Mouse (Mus musculus): Measurements from ENCODE around the gene Saal1. TPM values are rescaled to one million over a fixed set of nuclear protein-coding genes. Genes with fewer than 3 reads are reported as not detected.

Saal1 gene
- 4.9 and 6.1 TPM in 2 replicates for polyA plus RNA-seq (2012; rRNA removed)

DNA sequence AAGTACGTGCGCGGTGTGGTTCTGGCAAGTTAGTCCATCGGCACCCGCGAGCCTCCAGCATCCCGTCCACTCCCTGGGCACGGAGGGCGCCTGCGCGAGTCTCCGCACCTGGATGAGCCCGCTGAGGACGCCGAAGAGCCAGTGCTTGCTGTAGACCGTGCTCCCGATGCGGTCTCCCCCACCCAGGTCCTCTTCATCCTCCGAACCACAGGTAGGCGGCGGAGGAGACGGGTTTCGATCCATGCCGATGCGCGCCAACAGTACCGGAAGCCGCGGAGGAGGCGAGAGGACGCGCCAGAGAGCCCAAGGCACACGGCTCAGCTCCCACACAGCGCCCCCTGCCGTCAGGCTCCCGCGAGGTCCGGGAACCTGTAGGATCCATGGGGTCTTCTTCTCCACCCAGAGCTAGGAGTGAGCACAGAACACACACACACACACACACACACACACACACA is at the start of gene Saal1:
Saal1 (minus strand) TSS at position 291 of the 455 bp plus-strand sequence.

DNA sequence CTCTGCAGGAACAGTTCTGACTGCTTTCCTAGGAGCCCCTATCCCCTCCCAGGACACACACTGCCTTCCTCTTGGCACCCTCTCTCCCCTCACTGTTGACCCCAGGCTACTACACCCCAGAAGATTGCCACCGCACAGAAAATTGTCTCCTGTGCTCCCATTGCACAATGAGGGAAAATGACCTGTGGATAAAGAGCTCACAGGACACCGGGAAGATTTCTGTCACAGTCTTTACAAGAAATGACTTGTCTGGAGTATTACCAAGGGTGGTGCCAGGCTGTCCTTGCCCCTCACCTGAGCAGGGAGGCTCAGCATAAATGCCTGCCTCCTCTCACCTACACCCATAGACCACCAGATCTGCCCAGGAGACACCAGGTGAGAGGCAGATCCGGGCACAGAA is 41.0 kb upstream of the Saal1 start, which contains the start of gene Saa2:
Saa2 (plus strand) TSS at position 301 of the 400 bp plus-strand sequence.

DNA sequence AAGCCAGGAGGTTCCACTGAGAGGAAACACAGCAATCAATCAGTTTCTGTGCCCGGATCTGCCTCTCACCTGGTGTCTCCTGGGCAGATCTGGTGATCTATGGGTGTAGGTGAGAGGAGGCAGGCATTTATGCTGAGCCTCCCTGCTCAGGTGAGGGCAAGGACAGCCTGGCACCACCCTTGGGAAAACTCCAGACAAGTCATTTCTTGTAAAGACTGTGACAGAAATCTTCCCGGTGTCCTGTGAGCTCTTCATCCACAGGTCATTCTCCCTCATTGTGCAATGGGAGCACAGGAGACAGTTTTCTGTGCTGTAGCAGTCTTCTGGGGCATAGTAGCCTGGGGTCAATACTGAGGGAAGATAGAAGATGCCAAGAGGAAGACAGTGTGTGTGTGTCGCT is 32.4 kb upstream of the Saal1 start, which contains the start of gene Saa1:
Saa1 (minus strand) TSS at position 101 of the 400 bp plus-strand sequence.

DNA sequence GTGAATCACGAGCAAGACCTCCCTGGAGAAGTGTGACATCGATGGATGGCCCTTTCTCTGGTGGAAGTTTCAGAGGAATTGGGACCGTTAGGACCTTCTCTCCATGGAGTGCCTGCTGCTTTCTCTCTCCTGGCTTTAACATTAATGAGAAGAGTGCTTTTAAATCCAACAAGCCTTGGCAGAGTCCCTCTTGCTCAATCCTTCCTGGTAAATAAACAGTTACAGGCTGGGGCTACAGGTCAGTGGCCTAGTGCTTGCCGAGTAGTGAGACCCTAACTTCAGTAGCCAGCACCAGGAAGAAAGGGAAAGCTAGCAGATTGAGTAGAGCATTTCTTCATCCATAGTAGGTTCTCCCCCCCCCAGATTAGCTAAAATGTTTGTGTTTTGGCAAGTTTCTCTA is 22.0 kb upstream of the Saal1 start, which contains the start of gene Saa4:
Saa4 (minus strand) TSS at position 146 of the 400 bp plus-strand sequence.

DNA sequence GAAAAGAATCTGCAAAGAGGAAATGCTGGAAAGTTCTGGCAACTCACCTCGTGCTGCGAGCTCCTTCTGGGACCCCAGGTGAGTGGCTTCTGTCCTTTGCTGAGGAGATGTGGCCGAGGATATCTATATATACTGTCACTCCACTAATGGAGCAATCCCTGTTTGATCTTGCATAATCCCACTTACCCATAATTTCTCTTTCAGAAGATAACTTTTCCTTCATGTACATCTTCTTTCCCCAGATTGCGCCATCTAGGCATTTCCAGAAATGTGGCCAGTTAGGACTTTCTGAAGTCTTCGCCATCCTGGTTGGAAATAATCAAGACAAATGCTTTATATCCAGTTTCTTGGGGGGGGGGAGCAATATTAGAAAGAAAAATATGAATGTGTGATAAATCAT is 5.1 kb upstream of the Saal1 start, which contains the start of gene Saa3:
Saa3 (minus strand) TSS at position 101 of the 400 bp plus-strand sequence.

DNA sequence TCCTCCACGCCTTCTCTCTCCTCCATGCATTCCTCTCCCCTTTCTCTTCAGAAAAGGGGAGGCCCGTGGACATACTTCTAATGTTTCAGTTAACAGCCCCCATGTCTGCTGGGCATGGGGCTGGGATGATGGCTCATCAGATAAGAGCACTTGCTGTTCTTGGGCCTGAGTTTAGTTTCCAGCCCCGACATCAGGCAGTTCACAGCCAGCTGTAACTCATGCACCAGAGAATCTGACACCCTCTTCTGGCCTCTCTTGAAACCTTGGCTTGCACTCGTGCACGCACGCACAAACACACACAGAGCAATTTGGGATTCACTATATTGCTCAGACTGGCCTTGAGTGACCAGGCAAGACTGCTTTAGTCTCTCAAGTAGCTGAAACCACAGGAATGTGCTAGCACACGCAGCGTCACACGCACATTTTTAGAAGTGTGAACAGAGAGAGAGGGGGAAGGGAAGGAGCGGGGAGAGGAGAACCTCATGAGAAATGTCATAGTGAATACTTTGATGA is 38.3 kb downstream of the Saal1 start, which contains the start of gene Tph1:
Tph1 (minus strand) TSS at position 378 of the 513 bp plus-strand sequence.

DNA sequence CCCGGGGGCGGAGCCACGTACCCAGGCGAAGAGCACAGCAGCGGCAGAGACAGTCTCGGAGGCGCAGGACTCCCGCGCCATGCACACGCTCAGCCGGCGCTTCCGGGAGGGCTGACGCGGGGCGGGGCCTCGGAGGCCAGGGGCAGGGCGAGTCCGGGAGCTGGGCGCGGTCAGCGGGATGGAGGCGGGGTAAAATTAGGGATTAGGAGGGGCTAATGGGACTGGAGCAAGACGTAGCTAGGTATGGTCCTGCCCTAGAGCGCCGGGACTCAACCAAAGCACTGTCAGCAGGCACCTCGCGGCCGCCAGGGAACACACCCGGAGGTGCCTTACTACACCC is 70.8 kb downstream of the Saal1 start, which contains the start of gene Sergef:
Sergef (minus strand) TSS at position 116 of the 340 bp plus-strand sequence.

Other genes with a start within 250 kb of the Saal1 start
- gene Sergef, start 70.9 kb downstream of the Saal1 start, polyA plus RNA-seq (2012; rRNA removed) = 7.8 and 11.4 TPM in 2 replicates
- 4.0 and 5.9 TPM in 2 replicates for gene Tph1, start 38.1 kb downstream of the Saal1 start, polyA plus RNA-seq (2012; rRNA removed)
- 0.43 and 0.90 TPM in 2 replicates for gene Saa3, start 5.0 kb upstream of the Saal1 start, polyA plus RNA-seq (2012; rRNA removed)
- gene Saa4, start 21.9 kb upstream of the Saal1 start, polyA plus RNA-seq (2012; rRNA removed) = 0.05 TPM in 1 of 2 replicates, not detected in the other
- 404 and 570 TPM in 2 replicates for gene Saa1, start 32.3 kb upstream of the Saal1 start, polyA plus RNA-seq (2012; rRNA removed)
- gene Saa2, start 41.1 kb upstream of the Saal1 start, polyA plus RNA-seq (2012; rRNA removed) = 2.9 and 17.4 TPM in 2 replicates
- gene Hps5, start 85.4 kb upstream of the Saal1 start, polyA plus RNA-seq (2012; rRNA removed) = 21.3 and 22.3 TPM in 2 replicates
- gene Gtf2h1, start 85.4 kb upstream of the Saal1 start, polyA plus RNA-seq (2012; rRNA removed) = 6.1 and 8.3 TPM in 2 replicates
- 720 and 854 TPM in 2 replicates for gene Ldha, start 130.8 kb upstream of the Saal1 start, polyA plus RNA-seq (2012; rRNA removed)
- not detected in 2 replicates for gene Ldhc, start 150.5 kb upstream of the Saal1 start, polyA plus RNA-seq (2012; rRNA removed)
- gene Tsg101, start 209.3 kb upstream of the Saal1 start, polyA plus RNA-seq (2012; rRNA removed) = 67.5 and 67.9 TPM in 2 replicates
- gene Uevld, start 247.8 kb upstream of the Saal1 start, polyA plus RNA-seq (2012; rRNA removed) = 1.8 and 2.2 TPM in 2 replicates